Mouse (Mus musculus): ENCODE results near the gene Mrpl30. TPM values are rescaled to one million over a fixed set of nuclear protein-coding genes. Genes with fewer than 3 reads are reported as not detected.

The Mrpl30 gene
- total RNA-seq, 2 experiments from 2014 or later, result 137 to 150 TPM

DNA sequence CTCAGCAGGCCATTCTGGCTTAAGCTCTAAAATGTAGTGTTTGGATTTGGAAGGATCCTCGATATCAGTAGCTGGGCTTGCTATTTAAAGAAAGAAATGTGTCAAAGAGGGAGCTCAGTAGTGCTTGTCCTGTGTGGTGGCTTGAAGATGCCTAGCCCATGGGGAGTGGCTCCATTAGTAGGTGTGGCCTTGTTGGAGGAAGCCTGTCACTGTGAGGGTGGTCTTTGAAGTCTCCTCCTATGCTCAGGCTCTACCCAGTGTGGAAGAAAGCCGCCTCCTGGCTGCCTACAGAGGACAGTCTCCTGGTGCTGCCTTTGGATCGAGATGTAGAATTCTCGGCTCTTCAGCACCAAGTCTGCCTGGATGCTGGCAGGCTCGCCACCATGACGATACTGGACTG is 10.0 kb downstream of the Mrpl30 start:
- no peak for DNase-seq

GRCm38 (mm10) chr1:37903178-37903577 is 12.9 kb downstream of the Mrpl30 start:
- no peak for DNase-seq

DNA sequence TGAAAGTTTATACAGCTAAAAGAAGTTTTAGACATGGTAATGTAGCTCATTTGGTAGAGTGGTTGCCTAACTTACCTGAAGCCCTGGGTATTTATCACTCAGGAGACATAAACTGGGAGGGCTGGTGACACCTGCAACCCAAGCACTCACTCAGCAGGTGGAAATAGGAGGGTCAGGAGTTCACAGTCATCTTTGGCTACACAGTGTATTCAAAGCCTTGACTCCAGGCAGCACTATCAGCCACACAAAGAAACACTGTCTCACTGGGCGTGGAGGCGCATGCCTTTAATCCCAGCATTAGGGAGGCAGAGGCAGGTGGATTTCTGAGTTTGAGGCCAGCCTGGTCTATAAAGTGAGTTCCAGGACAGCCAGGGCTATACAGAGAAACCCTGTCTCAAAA is 22.5 kb downstream of the Mrpl30 start:
- DNase-seq, result no peak

GRCm38 (mm10) chr1:37916393-37916792 is 26.1 kb downstream of the Mrpl30 start, which contains the start of gene Lyg2:
Gene Lyg2, minus strand, starts transcription at chr1:37916493.
- DNase-seq, result no peak

DNA sequence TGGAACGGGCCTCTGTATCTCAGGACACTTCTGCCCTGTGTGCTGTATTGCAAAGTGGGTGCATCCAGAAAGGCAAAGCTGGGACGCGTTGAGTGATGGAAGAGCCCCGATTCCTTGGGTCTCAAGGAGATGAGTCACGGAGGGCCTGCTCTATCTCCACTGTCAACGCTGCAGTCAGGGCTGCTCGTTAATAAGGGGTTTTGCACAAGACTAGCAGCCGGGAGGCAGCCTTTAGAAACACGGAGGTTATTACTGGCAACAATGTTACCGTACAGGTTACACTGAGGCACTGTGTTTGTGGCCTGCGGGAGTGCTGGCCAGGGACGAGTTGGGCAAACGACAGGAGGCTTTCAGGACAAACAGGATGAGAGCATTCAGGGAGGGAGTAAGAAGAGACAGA is 27.4 kb downstream of the Mrpl30 start:
- DNase-seq, result no peak

DNA sequence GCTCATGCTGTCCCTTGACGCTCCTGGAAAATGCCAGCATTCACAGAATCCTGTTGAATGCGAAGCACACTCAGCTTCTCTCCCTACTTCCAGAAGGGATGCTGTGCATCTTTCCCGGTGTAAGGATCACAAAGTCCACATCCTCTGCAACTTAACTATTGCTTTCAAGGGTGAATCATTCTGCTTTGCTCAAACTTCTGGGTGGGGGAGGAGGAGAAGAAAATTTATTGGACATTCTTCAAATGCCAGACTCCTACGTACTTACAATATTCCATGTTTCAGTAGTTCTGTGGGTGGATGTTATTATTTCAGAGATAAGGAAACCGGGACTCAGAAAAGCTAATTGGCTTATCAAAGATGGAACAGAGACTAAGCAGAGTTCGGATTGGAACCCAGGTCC is 27.8 kb downstream of the Mrpl30 start:
- no peak for DNase-seq

DNA sequence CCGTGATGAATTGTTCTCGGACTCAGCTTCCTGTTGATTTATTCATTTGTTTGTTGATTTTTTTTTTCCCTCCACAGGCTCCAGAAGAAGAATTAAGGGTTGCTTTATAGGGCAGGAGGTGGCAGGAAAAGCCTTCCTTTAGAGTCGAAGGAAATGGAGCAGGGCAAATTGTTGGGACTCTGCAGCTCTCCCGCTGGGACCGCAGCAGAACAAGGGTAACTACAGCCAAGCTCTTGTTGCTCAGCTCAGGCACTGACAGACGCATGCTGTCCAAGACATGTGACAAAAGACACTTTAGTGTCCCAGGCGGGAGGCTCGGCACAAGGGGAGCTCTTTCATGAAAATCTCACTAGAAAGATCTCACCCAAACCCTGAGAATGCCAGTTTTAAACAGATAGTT is 32.3 kb downstream of the Mrpl30 start:
- DNase-seq, result no peak

DNA sequence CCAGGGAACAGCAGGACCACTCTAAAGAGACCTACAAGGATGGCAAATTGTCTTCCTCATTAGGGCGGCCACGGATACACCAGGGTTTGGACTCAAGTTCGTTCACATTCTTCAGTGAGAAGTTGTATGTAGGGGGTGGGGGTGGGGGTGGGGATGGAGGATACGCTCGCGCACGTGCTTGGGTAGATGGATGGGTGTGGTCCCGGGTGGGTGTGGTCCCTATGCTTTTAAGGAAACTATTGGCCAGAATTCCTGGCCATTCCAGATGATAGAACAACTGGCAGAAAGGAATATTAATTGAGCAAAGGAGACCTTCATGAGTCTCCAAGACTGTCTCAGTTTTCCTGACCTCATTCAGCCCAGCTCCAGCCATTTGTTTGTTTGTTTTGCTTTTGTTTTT is 35.7 kb downstream of the Mrpl30 start:
- no peak for DNase-seq

GRCm38 (mm10) chr1:37931806-37932205 is 41.5 kb downstream of the Mrpl30 start:
- no peak for DNase-seq

Other genes starting within 250 kb of the Mrpl30 start
- 100 to 1,000 TPM; 362 to 390 TPM for gene 2010300C02Rik, start 170.4 kb upstream of the Mrpl30 start, total RNA-seq (2021)
- gene Tsga10, start 24.0 kb upstream of the Mrpl30 start, total RNA-seq (2021), result 10 to 100 TPM; 29.5 to 33.9 TPM
- gene Lipt1, start 18.7 kb upstream of the Mrpl30 start, total RNA-seq (2021), result 1 to 10 TPM; 7.5 to 7.7 TPM
- gene Mitd1, start 66 bp upstream of the Mrpl30 start, total RNA-seq (2021), result 10 to 100 TPM; 11.9 to 13.9 TPM
- gene Lyg2, start 26.0 kb downstream of the Mrpl30 start, total RNA-seq (2021), result not detected
- not detected for gene Lyg1, start 67.3 kb downstream of the Mrpl30 start, total RNA-seq (2021)
- 10 to 100 TPM; 52.3 to 53.9 TPM for gene Txndc9, start 107.4 kb downstream of the Mrpl30 start, total RNA-seq (2021)
- 10 to 100 TPM; 43.9 to 44.0 TPM for gene Eif5b, start 107.5 kb downstream of the Mrpl30 start, total RNA-seq (2021)
- 10 to 100 TPM; 38.7 to 45.0 TPM for gene Rev1, start 239.3 kb downstream of the Mrpl30 start, total RNA-seq (2021)

Data from layer of hippocampus, postnatal 36 days (tissue).